Mouse (Mus musculus) heart, adult 8-10 months (tissue): Measurements from ENCODE around the gene Nkapd1. TPM values are rescaled to one million over a fixed set of nuclear protein-coding genes. Genes with fewer than 3 reads are reported as not detected.
"Not testable (repeated sequence)": the region's sequence is repeated elsewhere in the genome, so short reads cannot be mapped to it uniquely, and the experiment has no call there.

ENCODE experiments used
- DNase-seq: peaks from one replicate; pipeline ENCODE4 v3.0.0; 2022; ENCODE audit warnings: low spot score
- total RNA-seq, 4 experiments: library from RNA; stranded (reverse); gene quantifications; 2 replicates each; pipeline ENCODE4 v1.2.4; 2022

Nkapd1 gene
- 10 to 100 TPM; 10.7 to 13.4 (median 11.9) TPM for total RNA-seq

GRCm38 (mm10) chr9:50616766-50617603 lies at the start of gene Nkapd1, which contains the start of gene Pih1d2:
Gene Nkapd1 (minus strand): TSS chr9:50617464.
Gene Pih1d2 (plus strand): TSS chr9:50617321.
- peak; percentile 92 for DNase-seq

GRCm38 (mm10) chr9:50666442-50666841 lies 49.2 kb upstream of the Nkapd1 start:
- no peak for DNase-seq

GRCm38 (mm10) chr9:50664826-50665225 lies 47.6 kb upstream of the Nkapd1 start:
- no peak for DNase-seq

GRCm38 (mm10) chr9:50660431-50660830 lies 43.2 kb upstream of the Nkapd1 start:
- DNase-seq = peak; percentile 17

- peak; percentile 85 for DNase-seq
These were observed 42.3 kb upstream of the Nkapd1 start, which contains the start of gene Dlat for GRCm38 (mm10) chr9:50659392-50660217. Gene Dlat (minus strand): TSS chr9:50659780.

GRCm38 (mm10) chr9:50658941-50659388 lies 41.7 kb upstream of the Nkapd1 start:
- no peak for DNase-seq

- no peak for DNase-seq
These were observed 41.1 kb upstream of the Nkapd1 start for GRCm38 (mm10) chr9:50658391-50658790.

- no peak for DNase-seq
These were observed 33.2 kb upstream of the Nkapd1 start for GRCm38 (mm10) chr9:50650503-50650902.

GRCm38 (mm10) chr9:50646826-50647370 lies 29.6 kb upstream of the Nkapd1 start:
- DNase-seq = no peak

GRCm38 (mm10) chr9:50634270-50634669 lies 17.0 kb upstream of the Nkapd1 start:
- no peak for DNase-seq

GRCm38 (mm10) chr9:50633059-50633458 lies 15.8 kb upstream of the Nkapd1 start:
- DNase-seq = no peak

- no peak for DNase-seq
These were observed 14.9 kb upstream of the Nkapd1 start for GRCm38 (mm10) chr9:50632016-50632688.

GRCm38 (mm10) chr9:50630903-50631302 lies 13.6 kb upstream of the Nkapd1 start:
- DNase-seq = not testable (repeated sequence)

GRCm38 (mm10) chr9:50617794-50618330 lies 598 bp upstream of the Nkapd1 start:
- DNase-seq = no peak

GRCm38 (mm10) chr9:50616161-50616560 lies 1.1 kb downstream of the Nkapd1 start:
- no peak for DNase-seq

GRCm38 (mm10) chr9:50612115-50612514 lies 5.1 kb downstream of the Nkapd1 start:
- DNase-seq = no peak

GRCm38 (mm10) chr9:50604338-50604737 lies 12.9 kb downstream of the Nkapd1 start:
- no peak for DNase-seq

- no peak for DNase-seq
These were observed 13.3 kb downstream of the Nkapd1 start for GRCm38 (mm10) chr9:50603998-50604324.

- DNase-seq = peak; percentile 95
These were observed 13.9 kb downstream of the Nkapd1 start, which contains the start of the genes Sdhd and Timm8b for GRCm38 (mm10) chr9:50603189-50603997. Gene Sdhd (minus strand): TSS chr9:50603812. Gene Timm8b (plus strand): TSS chr9:50603910.
